Mouse (Mus musculus) neural tube, embryonic 10.5 days (tissue): ENCODE data around the gene Ucp2.
"Not testable (repeated sequence)": the region's sequence is repeated elsewhere in the genome, so short reads cannot be mapped to it uniquely, and the experiment has no call there.

Experiments used
- DNase-seq: peaks from one replicate; pipeline ENCODE4 v3.0.0-alpha.2; 2017; ENCODE audit warnings: low spot score; ENCODE audit errors: extremely low spot score

The Ucp2 gene

GRCm38 (mm10) chr7:100479100-100479822 lies 13.9 kb upstream of the Ucp2 start:
- DNase-seq, result no peak

GRCm38 (mm10) chr7:100479823-100480164 lies 13.3 kb upstream of the Ucp2 start:
- no peak for DNase-seq

GRCm38 (mm10) chr7:100480175-100480574 lies 13.0 kb upstream of the Ucp2 start:
- no peak for DNase-seq

- not testable (repeated sequence) for DNase-seq
Observed at GRCm38 (mm10) chr7:100482046-100482445, 11.1 kb upstream of the Ucp2 start.

- no peak for DNase-seq
Observed at GRCm38 (mm10) chr7:100484493-100484892, 8.6 kb upstream of the Ucp2 start.

GRCm38 (mm10) chr7:100487301-100487700 lies 5.8 kb upstream of the Ucp2 start:
- no peak for DNase-seq

GRCm38 (mm10) chr7:100488474-100489048 lies 4.6 kb upstream of the Ucp2 start:
- DNase-seq, result no peak

- DNase-seq, result no peak
Observed at GRCm38 (mm10) chr7:100492391-100493116, 583 bp upstream of the Ucp2 start.

- peak; percentile 24 for DNase-seq
Observed at GRCm38 (mm10) chr7:100493484-100494414, 612 bp downstream of the Ucp2 start.

GRCm38 (mm10) chr7:100494415-100494831 lies 1.3 kb downstream of the Ucp2 start:
- DNase-seq, result no peak

GRCm38 (mm10) chr7:100495042-100495441 lies 1.9 kb downstream of the Ucp2 start:
- DNase-seq, result no peak

GRCm38 (mm10) chr7:100495581-100496251 lies 2.6 kb downstream of the Ucp2 start:
- peak; percentile 39 for DNase-seq

GRCm38 (mm10) chr7:100496371-100496770 lies 3.2 kb downstream of the Ucp2 start:
- DNase-seq, result no peak

- no peak for DNase-seq
Observed at GRCm38 (mm10) chr7:100496791-100497190, 3.7 kb downstream of the Ucp2 start.

- DNase-seq, result no peak
Observed at GRCm38 (mm10) chr7:100497402-100497801, 4.3 kb downstream of the Ucp2 start.

GRCm38 (mm10) chr7:100497982-100498381 lies 4.8 kb downstream of the Ucp2 start:
- DNase-seq, result no peak

GRCm38 (mm10) chr7:100499465-100499864 lies 6.3 kb downstream of the Ucp2 start:
- DNase-seq, result no peak

GRCm38 (mm10) chr7:100500276-100500977 lies 7.3 kb downstream of the Ucp2 start:
- no peak for DNase-seq

- DNase-seq, result no peak
Observed at GRCm38 (mm10) chr7:100501027-100501843, 8.1 kb downstream of the Ucp2 start.
